Mouse (Mus musculus): ENCODE measurements at regions not wholly inside any gene's neighbourhood (a gene's known extent, or its start where the extent isn't known, plus 50 kb on each side); places are given as distances from the start of the nearest gene placed in this dataset.

DNA sequence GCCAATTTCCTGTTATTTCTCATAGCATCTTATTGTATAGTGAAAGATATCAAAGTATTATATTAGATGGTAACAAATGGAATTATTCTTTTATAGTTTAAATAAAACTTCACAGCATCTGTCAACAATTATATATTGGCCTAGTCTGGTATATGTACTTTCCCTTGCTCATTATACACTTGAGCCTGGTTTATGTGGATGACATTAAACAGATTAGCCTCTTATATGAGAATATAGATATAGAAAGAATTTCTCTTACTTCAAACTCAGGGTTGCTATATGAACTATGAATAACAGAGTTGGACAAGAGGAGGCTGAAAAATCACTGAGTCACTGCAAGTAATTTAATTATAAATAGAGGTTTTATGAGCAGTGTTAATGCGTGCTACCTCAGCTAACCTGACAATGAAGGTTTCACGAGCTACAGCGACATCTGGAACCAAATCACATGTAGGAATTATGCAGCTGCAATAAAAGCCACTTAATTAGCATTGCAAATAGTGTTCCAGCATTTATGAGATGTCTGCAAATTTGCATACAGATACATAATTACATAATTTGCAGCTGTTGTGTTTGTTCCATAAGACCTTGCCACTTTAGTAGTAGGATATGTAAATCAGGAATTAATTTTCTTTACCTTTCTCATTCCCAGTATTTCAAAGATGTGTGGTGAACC lies 452.9 kb upstream of the Frg1 start:
- DNase-seq (ENCODE audit: low spot score in 2 of 2), result no peak

- peak in 1 of 2 experiments; percentile 3 for DNase-seq (ENCODE audit: low spot score in 2 of 2)
Measured at GRCm38 (mm10) chr8:41860918-41861317, 444.0 kb upstream of the Frg1 start.

DNA sequence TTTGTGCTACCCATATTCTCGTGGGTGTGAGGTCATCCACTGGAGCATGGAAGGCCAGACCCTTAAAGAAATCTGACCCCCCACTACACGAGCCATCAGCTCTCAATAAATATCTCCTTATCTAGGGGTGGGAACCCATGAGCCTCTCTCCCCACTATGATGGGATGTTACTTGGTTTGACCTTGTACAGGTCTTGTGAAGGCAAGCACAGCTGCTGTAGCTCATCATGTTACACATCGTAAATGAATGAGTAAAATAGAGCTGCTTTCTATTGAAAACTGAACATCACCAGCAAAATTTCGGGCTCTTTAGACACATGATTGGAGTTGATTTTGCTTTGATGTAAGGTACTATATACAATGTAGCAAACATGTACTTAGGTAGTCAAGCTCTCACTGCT lies 414.8 kb upstream of the Frg1 start:
- DNase-seq (ENCODE audit: low spot score in 2 of 2), result no peak

GRCm38 (mm10) chr8:41830407-41830806 lies 413.5 kb upstream of the Frg1 start:
- DNase-seq (ENCODE audit: low spot score in 2 of 2), result no peak

DNA sequence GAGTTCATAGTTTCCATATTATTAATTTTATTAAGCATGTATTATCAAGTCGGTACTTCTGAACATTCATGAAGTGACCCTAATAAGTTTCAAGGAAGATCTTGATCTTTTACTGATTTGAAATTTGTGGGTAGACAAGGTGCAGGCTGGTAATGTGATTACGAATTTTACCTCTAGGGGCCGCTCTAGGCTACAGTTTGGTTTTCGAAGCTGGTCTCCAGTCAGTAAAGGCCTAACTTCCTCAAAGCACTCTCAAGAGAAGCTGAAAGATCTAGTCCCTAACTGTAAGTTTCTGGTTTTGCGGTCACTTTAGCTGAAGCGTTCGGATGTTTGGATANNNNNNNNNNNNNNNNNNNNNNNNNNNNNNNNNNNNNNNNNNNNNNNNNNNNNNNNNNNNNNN lies 408.1 kb upstream of the Frg1 start:
- DNase-seq (ENCODE audit: low spot score in 2 of 2), result peak; percentile 75 to 78

GRCm38 (mm10) chr8:41823041-41823440 lies 406.2 kb upstream of the Frg1 start:
- no peak for DNase-seq (ENCODE audit: low spot score in 2 of 2)

DNA sequence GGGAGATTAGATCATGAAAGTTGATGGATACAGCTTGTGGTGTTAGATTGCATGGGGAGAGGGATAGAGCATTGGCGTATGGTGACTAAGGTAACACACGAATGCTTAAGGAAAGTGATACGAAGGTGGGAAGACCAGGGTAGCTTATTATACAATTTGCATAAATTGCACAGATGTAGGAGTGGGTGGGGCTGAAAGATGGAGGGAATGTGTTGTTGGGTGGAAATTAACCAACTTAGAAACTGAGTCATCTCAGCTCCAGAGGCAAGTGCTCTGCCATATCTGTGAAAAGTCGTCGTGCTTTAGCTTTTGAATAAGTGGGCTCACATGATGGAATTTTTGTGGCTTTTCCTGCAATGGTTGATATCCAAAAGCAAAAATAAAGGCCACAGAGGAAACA lies 404.8 kb upstream of the Frg1 start:
- DNase-seq (ENCODE audit: low spot score in 2 of 2), result no peak

DNA sequence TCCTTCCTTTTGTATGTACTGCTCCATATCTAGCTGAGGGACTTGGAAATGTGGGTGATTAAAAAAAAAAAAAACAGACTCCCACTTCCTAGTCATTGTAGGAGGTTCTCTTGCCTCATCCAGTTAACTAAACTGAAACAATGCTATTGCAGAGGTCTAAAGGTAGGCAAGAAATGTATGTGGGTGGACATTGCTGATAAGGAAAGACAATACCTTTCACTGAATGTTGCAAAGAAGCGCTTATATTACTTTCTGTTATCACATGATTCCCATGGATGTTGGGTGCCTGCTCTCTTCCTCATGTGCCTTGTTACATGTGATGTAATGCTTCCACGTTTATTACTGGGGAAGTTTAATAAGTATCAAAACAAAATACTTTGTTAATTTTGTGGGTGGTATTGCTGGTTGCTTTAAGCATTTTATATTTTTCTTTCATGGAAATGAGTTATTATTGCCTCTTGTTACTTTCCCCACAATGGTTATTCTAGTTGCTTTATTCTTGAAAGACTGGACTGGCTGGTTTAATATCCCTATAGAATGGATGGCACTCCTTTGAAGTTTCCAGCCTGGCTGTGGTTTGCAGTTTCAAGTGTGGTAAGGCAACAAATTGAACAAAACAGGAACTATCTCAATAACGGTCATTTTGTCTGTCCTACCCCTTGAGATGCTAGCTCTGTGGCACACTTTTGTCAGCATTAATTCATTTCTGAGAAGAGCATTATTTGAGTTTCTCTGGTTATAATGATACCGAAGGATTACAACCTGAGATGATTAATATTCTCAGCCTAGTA lies 403.9 kb upstream of the Frg1 start:
- no peak for DNase-seq (ENCODE audit: low spot score in 2 of 2)

- no peak for DNase-seq (ENCODE audit: low spot score in 2 of 2)
Measured at GRCm38 (mm10) chr8:41818577-41818976, 401.7 kb upstream of the Frg1 start.

DNA sequence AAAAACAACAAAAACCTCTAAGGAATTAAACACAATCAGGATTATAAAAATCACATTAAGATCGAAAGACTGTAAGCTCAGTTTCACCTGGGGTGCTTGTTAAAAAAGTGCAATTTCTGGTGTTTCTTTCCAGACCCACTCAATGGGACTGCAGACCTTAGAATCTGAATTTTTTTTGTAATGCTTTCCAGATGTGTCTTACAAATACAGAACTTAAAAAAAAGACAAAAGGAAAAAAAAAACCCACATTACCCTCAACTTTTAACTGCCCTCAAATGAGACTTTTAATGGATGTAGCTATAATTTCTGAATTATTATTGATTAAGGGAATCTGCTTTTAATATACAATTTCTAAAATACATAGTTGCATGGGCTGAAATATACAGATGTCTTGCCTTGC lies 401.2 kb upstream of the Frg1 start:
- DNase-seq (ENCODE audit: low spot score in 2 of 2), result no peak

GRCm38 (mm10) chr8:41815272-41815671 lies 398.4 kb upstream of the Frg1 start:
- no peak for DNase-seq (ENCODE audit: low spot score in 2 of 2)

DNA sequence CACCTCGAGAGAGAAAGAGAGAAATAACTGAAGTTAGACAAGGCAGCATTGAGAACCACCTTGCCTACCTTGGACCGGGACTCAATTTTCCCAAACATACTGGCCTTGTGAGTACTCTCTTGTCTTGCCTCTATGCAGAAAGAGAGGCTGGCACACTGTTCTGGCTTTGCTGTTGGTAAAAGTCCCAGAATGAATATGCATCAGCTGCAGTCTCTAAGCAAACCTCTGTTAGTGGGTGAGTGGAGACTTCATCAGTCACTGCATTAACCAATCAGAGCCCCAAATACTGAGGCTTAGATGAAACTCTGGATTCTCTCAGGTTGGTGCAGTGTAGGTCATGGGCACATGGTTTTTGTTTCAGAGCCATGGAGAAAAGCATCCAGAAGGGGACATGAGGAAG lies 378.8 kb upstream of the Frg1 start:
- no peak for DNase-seq (ENCODE audit: low spot score in 2 of 2)

DNA sequence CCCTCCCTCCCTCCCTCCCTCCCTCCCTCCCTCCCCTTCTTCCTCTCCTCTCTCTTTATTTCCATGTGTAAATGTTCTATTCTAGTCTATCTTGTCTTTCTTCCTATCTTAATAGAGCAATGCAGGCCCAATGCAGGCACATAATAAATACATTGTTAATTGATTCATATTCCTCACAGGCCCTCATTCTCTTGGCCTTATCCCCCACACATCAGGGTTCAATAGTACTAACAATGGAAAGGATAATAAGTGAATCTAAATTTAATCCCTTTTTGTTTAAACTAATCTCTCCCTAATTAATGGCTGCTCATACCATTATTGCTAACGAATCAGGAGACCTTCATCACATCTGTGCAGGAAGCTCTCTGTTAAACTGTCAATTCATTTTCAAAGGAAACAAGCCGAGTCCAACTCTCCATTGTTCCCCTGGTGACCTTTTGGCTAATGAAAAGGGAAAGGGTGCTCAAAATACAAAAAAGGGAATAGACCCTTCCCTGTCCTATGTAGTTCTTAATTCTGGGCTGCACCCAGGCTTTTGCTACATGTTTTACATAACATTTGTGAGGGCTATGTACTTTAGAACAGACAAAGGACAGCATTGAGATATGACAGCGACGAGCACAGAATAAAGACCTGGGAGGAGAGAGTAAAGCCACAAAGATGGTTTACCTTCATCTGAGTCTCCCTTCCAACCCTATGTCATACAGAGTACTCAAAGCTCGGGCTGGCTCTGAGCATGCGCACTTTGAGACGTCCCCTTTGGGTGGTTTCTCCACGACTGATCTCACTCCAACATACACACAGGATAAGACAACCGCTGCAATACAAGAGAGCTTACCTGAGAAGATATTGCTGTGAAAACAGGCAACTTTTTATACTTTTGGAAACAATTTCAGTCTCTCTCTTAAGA lies 370.3 kb upstream of the Frg1 start:
- no peak for DNase-seq (ENCODE audit: low spot score in 2 of 2)

GRCm38 (mm10) chr8:41785977-41786376 lies 369.1 kb upstream of the Frg1 start:
- no peak for DNase-seq (ENCODE audit: low spot score in 2 of 2)

DNA sequence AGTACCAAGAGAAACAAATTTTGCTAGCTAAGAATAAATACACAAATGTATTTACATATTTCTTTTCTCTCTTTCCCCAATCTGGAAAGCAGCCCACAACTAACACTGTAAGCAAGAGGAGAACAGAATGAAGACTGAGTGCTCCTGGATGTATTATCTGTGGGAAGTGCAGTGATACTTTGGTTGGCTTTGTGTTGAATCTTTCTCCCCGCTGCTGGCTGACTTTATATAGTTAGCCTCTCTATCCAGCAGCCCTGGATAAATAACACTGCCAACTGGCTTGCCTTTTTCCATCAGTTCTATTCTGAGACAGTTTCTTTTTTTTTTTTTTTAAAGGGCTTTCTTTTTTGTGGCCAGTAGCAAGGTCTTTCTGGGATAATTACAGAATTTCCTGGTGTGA lies 366.0 kb upstream of the Frg1 start:
- DNase-seq (ENCODE audit: low spot score in 2 of 2), result no peak

DNA sequence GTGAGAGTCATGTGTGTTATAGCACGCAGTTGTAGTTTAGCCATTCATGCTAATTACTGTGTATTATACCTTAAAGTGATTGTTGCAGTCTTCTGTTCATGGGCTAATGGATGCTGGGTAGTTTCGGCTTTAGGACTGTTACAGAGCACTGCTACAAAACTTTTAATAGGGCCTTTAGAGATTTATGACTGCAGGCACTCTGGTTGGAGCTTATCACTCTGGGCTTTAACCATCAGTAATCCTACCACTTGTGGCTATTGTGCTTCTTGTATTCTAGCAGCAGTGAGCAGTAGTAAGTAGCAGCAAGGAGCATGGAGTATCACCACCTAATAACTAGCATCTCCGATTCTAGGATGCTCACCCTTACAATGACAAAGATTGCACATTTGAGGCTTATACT lies 362.6 kb upstream of the Frg1 start:
- DNase-seq (ENCODE audit: low spot score in 2 of 2), result no peak

- DNase-seq (ENCODE audit: low spot score in 2 of 2), result no peak
Measured at GRCm38 (mm10) chr8:41771729-41772128, 354.9 kb upstream of the Frg1 start.

GRCm38 (mm10) chr8:41753481-41753880 lies 336.6 kb upstream of the Frg1 start:
- DNase-seq (ENCODE audit: low spot score in 2 of 2), result no peak

DNA sequence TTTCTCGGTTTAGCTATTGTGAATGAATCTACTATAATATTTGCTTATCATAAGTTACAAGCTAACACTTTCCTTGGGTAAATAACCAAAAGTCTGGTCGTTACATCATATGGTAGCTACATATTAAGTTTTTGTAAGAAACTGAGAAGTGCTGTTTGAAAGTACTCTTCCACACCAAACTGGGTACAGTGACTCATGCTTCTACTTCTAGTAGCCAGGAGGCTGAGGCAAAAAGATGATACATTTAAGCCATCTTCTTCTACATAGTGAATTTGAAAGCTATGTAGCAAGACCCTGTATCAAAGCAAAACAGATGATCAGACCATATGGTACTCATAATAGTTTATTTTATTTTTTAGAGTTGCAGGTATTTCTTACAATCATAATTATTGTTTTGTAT lies 335.8 kb upstream of the Frg1 start:
- no peak for DNase-seq (ENCODE audit: low spot score in 2 of 2)

DNA sequence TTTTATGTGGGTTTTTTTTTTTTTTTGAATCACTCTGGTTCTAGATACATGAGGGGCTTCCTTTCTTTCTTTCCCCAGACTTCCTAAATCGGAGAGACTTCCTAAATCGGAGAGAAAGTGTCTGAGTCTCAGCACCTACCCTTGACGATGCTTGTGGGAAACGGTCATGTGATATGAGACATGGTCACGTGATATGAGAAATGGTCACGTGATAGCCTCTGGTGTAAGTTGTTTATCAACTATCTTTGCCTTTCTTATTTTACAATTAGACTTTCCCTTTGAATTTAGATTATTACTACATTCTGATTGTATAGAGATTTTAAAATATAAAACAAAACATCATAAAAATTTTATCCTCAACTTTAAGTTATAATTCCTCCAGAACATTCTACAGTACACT lies 330.1 kb upstream of the Frg1 start:
- no peak for DNase-seq (ENCODE audit: low spot score in 2 of 2)

GRCm38 (mm10) chr8:41742796-41743670 lies 326.2 kb upstream of the Frg1 start:
- no peak for DNase-seq (ENCODE audit: low spot score in 2 of 2)
